Comparison of ENCODE assay signal across 22 mouse cellular contexts in genomic region chr14:90680377-90680776, GRCm38 (mm10).
DNase-seq lines count a peak whose midpoint lies in the region; ATAC-seq and TF ChIP-seq lines count a peak whose summit lies in the region.
"Had no signal": no experiment of that assay in that cellular context is flagged by ENCODE, and none has a peak within 500 bp of the region (broad histone marks: within the 10 kb centered on the region; RNA-seq: fewer than 3 reads in every experiment).

No protein-coding gene starts in this region.

- H3K4me1 ChIP-seq in forebrain, embryonic 14.5 days (ENCODE audit: control insufficient read depth, insufficient read depth, low read length): no peaks in the 10 kb centered on the region
- no peaks in the 10 kb centered on the region for H3K4me1 ChIP-seq in forebrain, embryonic 11.5 days (replicated peaks; ENCODE audit: control insufficient read depth, insufficient read depth, low read length)
- H3K4me1 ChIP-seq in hindbrain, embryonic 10.5 days (replicated peaks): no peaks in the 10 kb centered on the region
- H3K4me1 ChIP-seq: embryonic facial prominence, embryonic 12.5 days; forebrain, embryonic 12.5 days; heart, embryonic 10.5 days had no signal

- no peaks in the 10 kb centered on the region for H3K27me3 ChIP-seq in forebrain, embryonic 14.5 days (replicated peaks; ENCODE audit: control insufficient read depth, insufficient read depth, low read length)
- H3K27me3 ChIP-seq in forebrain, embryonic 11.5 days (ENCODE audit: control insufficient read depth, insufficient read depth, low read length): no peaks in the 10 kb centered on the region
- H3K27me3 ChIP-seq in hindbrain, embryonic 10.5 days (ENCODE audit: insufficient read depth, poor library complexity, severe bottlenecking): no peaks in the 10 kb centered on the region
- H3K27me3 ChIP-seq: embryonic facial prominence, embryonic 12.5 days; forebrain, embryonic 12.5 days; Patski had no signal

- H3K9me3 ChIP-seq in forebrain, embryonic 14.5 days (replicated peaks; ENCODE audit: control insufficient read depth, low read length): no peaks in the 10 kb centered on the region
- no peaks in the 10 kb centered on the region for H3K9me3 ChIP-seq in forebrain, embryonic 11.5 days (ENCODE audit: control insufficient read depth, low read length)
- no peaks in the 10 kb centered on the region for H3K9me3 ChIP-seq in hindbrain, embryonic 10.5 days
- H3K9me3 ChIP-seq: embryonic facial prominence, embryonic 12.5 days; forebrain, embryonic 12.5 days; heart, embryonic 10.5 days had no signal

- no peaks in the 10 kb centered on the region for H3K36me3 ChIP-seq in forebrain, embryonic 14.5 days (ENCODE audit: control insufficient read depth, insufficient read depth, low read length)
- H3K36me3 ChIP-seq in forebrain, embryonic 11.5 days (ENCODE audit: control insufficient read depth, insufficient read depth, low read length): no peaks in the 10 kb centered on the region
- H3K36me3 ChIP-seq in hindbrain, embryonic 10.5 days: no peaks in the 10 kb centered on the region
- H3K36me3 ChIP-seq: embryonic facial prominence, embryonic 12.5 days; forebrain, embryonic 12.5 days; heart, embryonic 10.5 days had no signal

- DNase-seq in forebrain, embryonic 14.5 days (ENCODE audit: low spot score): peak; percentile 31
- DNase-seq in forebrain, embryonic 11.5 days (ENCODE audit: low spot score): no peak
- DNase-seq in layer of hippocampus, adult 2 months (ENCODE audit: low spot score in 2 of 2): no peak
- no peak for DNase-seq in layer of hippocampus, adult 9-10 months (ENCODE audit: low spot score)
- peak; percentile 11 for DNase-seq in brain, adult 2 months (ENCODE audit: low read depth, low spot score)
- no peak for DNase-seq in hindbrain, embryonic 10.5 days (ENCODE audit: low spot score)
- DNase-seq: adrenal gland, postnatal 14 days; cerebellum, adult 11-12 months; cerebellum, adult 9-10 months; cerebellum, postnatal 25 days; gastrocnemius, postnatal 10 days; heart, adult 18-20 months; heart, postnatal 10 days; heart, postnatal 4 days had no signal

- H3K9ac ChIP-seq in forebrain, embryonic 14.5 days (ENCODE audit: low read length): no peak overlapping the region
- H3K9ac ChIP-seq in forebrain, embryonic 11.5 days (ENCODE audit: low read length): no peak overlapping the region
- H3K9ac ChIP-seq: embryonic facial prominence, embryonic 12.5 days; forebrain, embryonic 12.5 days; hindbrain, embryonic 14.5 days had no signal

- H3K27ac ChIP-seq in forebrain, embryonic 14.5 days (ENCODE audit: low read depth, low read length): no peak overlapping the region
- H3K27ac ChIP-seq in forebrain, embryonic 11.5 days (ENCODE audit: low read depth, low read length): no peak overlapping the region
- no peak overlapping the region for H3K27ac ChIP-seq in layer of hippocampus, adult 2 months
- no peak overlapping the region for H3K27ac ChIP-seq in hindbrain, embryonic 10.5 days
- H3K27ac ChIP-seq: embryonic facial prominence, embryonic 12.5 days; forebrain, embryonic 12.5 days; heart, embryonic 10.5 days; hindbrain, embryonic 14.5 days had no signal

- TF ChIP-seq CTCF in layer of hippocampus, adult 2 months (conservative IDR thresholded peaks at IDR 0.05): peak; percentile 78

- WGBS in forebrain, embryonic 14.5 days: 63% methylated on average over 3 of the region's 3 CpGs
- 80% methylated on average over 3 of the region's 3 CpGs for WGBS in forebrain, embryonic 11.5 days
- 93% methylated on average over 3 of the region's 3 CpGs for WGBS in hindbrain, embryonic 10.5 days

- H3K4me3 ChIP-seq in forebrain, embryonic 14.5 days (ENCODE audit: low read depth, low read length): no peak overlapping the region
- no peak overlapping the region for H3K4me3 ChIP-seq in forebrain, embryonic 11.5 days (ENCODE audit: low read depth, low read length)
- H3K4me3 ChIP-seq in layer of hippocampus, adult 2 months: no peak overlapping the region
- H3K4me3 ChIP-seq in hindbrain, embryonic 10.5 days: no peak overlapping the region
- H3K4me3 ChIP-seq: embryonic facial prominence, embryonic 12.5 days; forebrain, embryonic 12.5 days; heart, embryonic 10.5 days had no signal

- ATAC-seq in forebrain, embryonic 14.5 days: no peak
- no peak for ATAC-seq in forebrain, embryonic 11.5 days (replicated peaks; ENCODE audit: low FRiP score)
- ATAC-seq in megakaryocyte progenitor cell, adult 5-6 weeks (replicated peaks; ENCODE audit: poor library complexity): no peak
- ATAC-seq: activated CD4-positive, CD25-positive, alpha-beta regulatory T cell, adult 4 months; intestine, embryonic 16.5 days; Patski had no signal

- no peak overlapping the region for H3K4me2 ChIP-seq in forebrain, embryonic 14.5 days (ENCODE audit: low read length)
- no peak overlapping the region for H3K4me2 ChIP-seq in forebrain, embryonic 11.5 days (ENCODE audit: low read depth, low read length, severe bottlenecking)
- H3K4me2 ChIP-seq: embryonic facial prominence, embryonic 12.5 days; forebrain, embryonic 12.5 days; hindbrain, embryonic 14.5 days had no signal

Comparison
In these comparisons a context has a peak if more than half of its experiments do, and no peak if none do; other contexts are left out.
1. DNase-seq: peak in forebrain, embryonic 14.5 days (single experiment) and brain, adult 2 months (single experiment); none in forebrain, embryonic 11.5 days (single experiment), layer of hippocampus, adult 2 months (0 of 2), layer of hippocampus, adult 9-10 months (single experiment) and hindbrain, embryonic 10.5 days (single experiment).